Mouse (Mus musculus): ENCODE measurements around the gene Tspan18. TPM values are rescaled to one million over a fixed set of nuclear protein-coding genes. Genes with fewer than 3 reads are reported as not detected.

The Tspan18 gene
- polyA plus RNA-seq, 1 experiment from 2014 or later = 71.9 TPM

GRCm38 (mm10) chr2:93218353-93218990 lies 115.8 kb downstream of the Tspan18 start:
- no peak overlapping the region for H3K4me2 ChIP-seq (ENCODE audit: low read depth)
- no peak overlapping the region for H3K9ac ChIP-seq (ENCODE audit: low read length)
- no peaks in the 10 kb centered on the region for H3K9me3 ChIP-seq (ENCODE audit: control insufficient read depth, low read length)
- H3K27me3 ChIP-seq (ENCODE audit: control insufficient read depth, insufficient read depth, low read length) = no peaks in the 10 kb centered on the region
- no peak overlapping the region for H3K4me3 ChIP-seq (ENCODE audit: low read depth, low read length)
- 88% methylated on average over 7 of the region's 7 CpGs for WGBS
- no peak overlapping the region for H3K27ac ChIP-seq (ENCODE audit: low read depth, low read length)
- H3K36me3 ChIP-seq (ENCODE audit: control insufficient read depth, insufficient read depth, low read length) = peaks cover 2% of the 10 kb centered on the region; the same call in 1 of the 2 replicates
- peaks cover 9% of the 10 kb centered on the region for H3K4me1 ChIP-seq (ENCODE audit: control insufficient read depth, insufficient read depth, low read length)
- DNase-seq (ENCODE audit: low spot score) (no peak), ATAC-seq (ENCODE audit: insufficient read depth, low FRiP score, low TSS enrichment) (no peak)

DNA sequence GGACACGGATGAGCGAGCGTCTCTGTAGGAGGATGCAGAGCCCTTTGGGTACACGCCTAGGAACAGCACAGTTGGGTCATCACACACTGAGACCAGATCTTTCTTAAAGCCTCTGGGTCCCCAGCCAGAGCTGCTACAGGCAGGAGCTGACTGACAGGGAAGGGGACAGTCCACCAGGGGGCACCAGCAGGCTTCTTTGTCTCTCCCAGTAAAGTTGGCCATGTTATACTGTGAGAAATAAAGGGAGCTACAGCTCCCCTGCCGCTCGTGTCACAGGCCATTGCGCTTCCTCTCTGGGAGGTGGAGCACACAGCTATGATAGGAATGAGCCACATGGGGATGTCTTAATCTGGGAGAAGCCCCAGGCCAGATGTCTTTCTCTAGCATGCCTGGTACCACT lies 117.3 kb downstream of the Tspan18 start:
- Histone ChIP-seq H3K4me2 (ENCODE audit: low read depth) (no peak overlapping the region), H3K9ac (ENCODE audit: low read length) (no peak overlapping the region), H3K9me3 (ENCODE audit: control insufficient read depth, low read length) (no peaks in the 10 kb centered on the region), H3K4me3 (ENCODE audit: low read depth, low read length) (no peak overlapping the region), H3K27me3 (ENCODE audit: control insufficient read depth, insufficient read depth, low read length) (no peaks in the 10 kb centered on the region), H3K36me3 (ENCODE audit: control insufficient read depth, insufficient read depth, low read length) (peaks cover 2% of the 10 kb centered on the region; the same call in 1 of the 2 replicates), H3K27ac (ENCODE audit: low read depth, low read length) (0 out of 2 replicates have a peak overlapping the region, but pooled peaks have one; percentile 21), H3K4me1 (ENCODE audit: control insufficient read depth, insufficient read depth, low read length) (peaks cover 9% of the 10 kb centered on the region)
- WGBS = 16% methylated on average over 7 of the region's 7 CpGs
- ATAC-seq (ENCODE audit: insufficient read depth, low FRiP score, low TSS enrichment) (peak; percentile 82), DNase-seq (ENCODE audit: low spot score) (peak; percentile 89)

DNA sequence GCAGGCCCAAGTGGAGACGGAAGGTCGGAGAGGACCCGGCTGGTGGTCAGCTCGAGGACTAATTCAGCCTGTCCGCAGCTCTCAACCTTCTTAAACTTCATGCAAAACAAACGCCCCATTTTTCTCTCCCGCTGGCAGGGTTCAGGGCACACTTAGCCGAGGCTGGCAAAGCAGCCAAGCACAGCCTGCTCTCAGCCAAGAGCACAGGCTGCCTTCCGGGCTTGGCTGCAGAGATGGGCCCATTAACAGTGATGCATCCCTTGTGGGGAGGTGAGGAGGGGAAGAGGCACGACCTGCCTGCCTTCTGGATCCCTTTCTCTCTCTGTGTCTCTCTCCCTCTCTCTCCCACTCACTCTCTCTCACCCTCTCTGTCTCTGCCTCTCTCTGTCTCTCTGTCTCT lies 118.5 kb downstream of the Tspan18 start:
- peaks cover 9% of the 10 kb centered on the region for H3K4me1 ChIP-seq (ENCODE audit: control insufficient read depth, insufficient read depth, low read length)
- no peak overlapping the region for H3K4me3 ChIP-seq (ENCODE audit: low read depth, low read length)
- peaks cover 5% of the 10 kb centered on the region; the same call in 1 of the 2 replicates for H3K36me3 ChIP-seq (ENCODE audit: control insufficient read depth, insufficient read depth, low read length)
- WGBS = 81% methylated on average over 10 of the region's 10 CpGs
- ATAC-seq (ENCODE audit: insufficient read depth, low FRiP score, low TSS enrichment) (no peak), DNase-seq (ENCODE audit: low spot score) (no peak)
- H3K27ac ChIP-seq (ENCODE audit: low read depth, low read length) = no peak overlapping the region
- no peaks in the 10 kb centered on the region for H3K27me3 ChIP-seq (ENCODE audit: control insufficient read depth, insufficient read depth, low read length)
- no peak overlapping the region for H3K9ac ChIP-seq (ENCODE audit: low read length)
- no peaks in the 10 kb centered on the region for H3K9me3 ChIP-seq (ENCODE audit: control insufficient read depth, low read length)
- H3K4me2 ChIP-seq (ENCODE audit: low read depth) = no peak overlapping the region

DNA sequence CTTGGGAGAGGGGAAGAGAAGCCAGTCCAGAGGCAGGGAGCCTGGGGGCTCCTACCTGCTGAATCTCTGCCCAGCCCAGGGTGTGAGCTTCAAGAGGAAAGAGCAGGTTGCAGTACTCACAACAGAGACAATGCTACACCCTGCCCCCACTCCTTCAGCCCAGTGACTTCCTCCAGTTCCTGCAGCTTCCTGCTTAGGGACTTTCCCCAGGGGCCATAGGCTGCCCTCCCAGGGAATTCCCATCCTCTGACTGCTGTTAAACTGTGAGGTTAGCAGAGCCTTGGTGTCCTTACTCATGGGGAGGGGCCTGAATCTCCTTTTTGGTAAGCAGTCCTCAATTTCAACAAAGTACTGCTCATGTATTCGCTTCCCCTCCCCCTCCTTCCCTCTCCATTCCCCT lies 120.1 kb downstream of the Tspan18 start:
- Histone ChIP-seq H3K4me3 (ENCODE audit: low read depth, low read length) (no peak overlapping the region), H3K36me3 (ENCODE audit: control insufficient read depth, insufficient read depth, low read length) (peaks cover 2% of the 10 kb centered on the region; the same call in 1 of the 2 replicates), H3K9ac (ENCODE audit: low read length) (no peak overlapping the region; the same call in 1 of the 2 replicates), H3K27me3 (ENCODE audit: control insufficient read depth, insufficient read depth, low read length) (no peaks in the 10 kb centered on the region), H3K9me3 (ENCODE audit: control insufficient read depth, low read length) (no peaks in the 10 kb centered on the region), H3K27ac (ENCODE audit: low read depth, low read length) (no peak overlapping the region), H3K4me2 (ENCODE audit: low read depth) (no peak overlapping the region), H3K4me1 (ENCODE audit: control insufficient read depth, insufficient read depth, low read length) (peaks cover 9% of the 10 kb centered on the region)
- WGBS = 86% methylated on average over 1 of the region's 1 CpGs
- ATAC-seq (ENCODE audit: insufficient read depth, low FRiP score, low TSS enrichment) (no peak), DNase-seq (ENCODE audit: low spot score) (no peak)

- no peak overlapping the region for H3K4me2 ChIP-seq (ENCODE audit: low read depth)
- H3K27me3 ChIP-seq (ENCODE audit: control insufficient read depth, insufficient read depth, low read length) = no peaks in the 10 kb centered on the region
- no peak overlapping the region for H3K4me3 ChIP-seq (ENCODE audit: low read depth, low read length)
- H3K27ac ChIP-seq (ENCODE audit: low read depth, low read length) = no peak overlapping the region
- ATAC-seq (ENCODE audit: insufficient read depth, low FRiP score, low TSS enrichment) (no peak), DNase-seq (ENCODE audit: low spot score) (no peak)
- no peaks in the 10 kb centered on the region for H3K9me3 ChIP-seq (ENCODE audit: control insufficient read depth, low read length)
- H3K9ac ChIP-seq (ENCODE audit: low read length) = no peak overlapping the region
- WGBS = 100% methylated on average over 2 of the region's 2 CpGs
- H3K36me3 ChIP-seq (ENCODE audit: control insufficient read depth, insufficient read depth, low read length) = peaks cover 2% of the 10 kb centered on the region; the same call in 1 of the 2 replicates
- H3K4me1 ChIP-seq (ENCODE audit: control insufficient read depth, insufficient read depth, low read length) = peaks cover 7% of the 10 kb centered on the region
Observed at GRCm38 (mm10) chr2:93212865-93213264, 121.4 kb downstream of the Tspan18 start.

DNA sequence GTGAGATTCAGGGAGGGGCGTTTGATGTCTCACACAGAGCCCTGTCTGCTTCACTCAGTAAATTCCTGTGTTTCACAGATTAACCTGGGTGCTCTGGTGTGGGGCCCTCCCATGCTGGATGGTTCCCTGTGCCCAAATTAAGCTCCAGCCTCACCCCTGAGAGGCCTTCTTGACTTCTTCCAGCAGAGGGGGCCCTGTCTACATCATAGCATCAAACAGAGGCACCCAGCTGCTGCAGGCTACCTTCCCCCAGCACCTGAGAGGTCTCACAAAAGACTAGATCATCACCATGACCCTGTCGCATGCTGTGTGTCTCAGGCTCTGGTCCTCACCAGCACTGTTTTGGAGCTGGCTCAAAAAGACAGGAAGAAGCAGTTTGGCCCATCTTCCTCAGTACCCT lies 121.9 kb downstream of the Tspan18 start:
- no peak overlapping the region for H3K4me3 ChIP-seq (ENCODE audit: low read depth, low read length)
- 63% methylated on average over 2 of the region's 2 CpGs for WGBS
- no peak overlapping the region for H3K9ac ChIP-seq (ENCODE audit: low read length)
- no peak for DNase-seq (ENCODE audit: low spot score)
- H3K36me3 ChIP-seq (ENCODE audit: control insufficient read depth, insufficient read depth, low read length) = peaks cover 2% of the 10 kb centered on the region; the same call in 1 of the 2 replicates
- no peaks in the 10 kb centered on the region for H3K27me3 ChIP-seq (ENCODE audit: control insufficient read depth, insufficient read depth, low read length)
- no peak for ATAC-seq (ENCODE audit: insufficient read depth, low FRiP score, low TSS enrichment)
- no peak overlapping the region for H3K27ac ChIP-seq (ENCODE audit: low read depth, low read length)
- H3K4me1 ChIP-seq (ENCODE audit: control insufficient read depth, insufficient read depth, low read length) = peaks cover 3% of the 10 kb centered on the region
- H3K4me2 ChIP-seq (ENCODE audit: low read depth) = no peak overlapping the region
- H3K9me3 ChIP-seq (ENCODE audit: control insufficient read depth, low read length) = no peaks in the 10 kb centered on the region

DNA sequence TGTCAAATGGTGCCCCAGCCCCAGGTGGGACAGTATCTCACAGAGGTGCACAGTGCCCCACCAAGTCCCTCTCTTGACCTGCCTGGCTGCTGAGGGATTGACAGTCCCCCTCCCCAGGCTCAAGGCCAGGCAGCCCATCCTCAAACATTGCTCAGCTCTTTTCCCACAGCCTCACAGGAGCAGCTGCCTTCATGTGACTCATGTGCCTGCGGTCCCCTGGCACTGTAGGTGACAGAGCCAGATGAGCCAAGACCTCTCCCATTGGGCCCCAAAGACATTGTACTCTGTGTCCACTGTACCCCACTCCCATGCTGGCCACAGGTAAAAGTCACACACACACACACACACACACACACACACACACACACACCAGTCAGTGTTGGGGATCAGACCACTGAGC lies 128.2 kb downstream of the Tspan18 start:
- peaks cover 3% of the 10 kb centered on the region; the same call in 1 of the 2 replicates for H3K4me1 ChIP-seq (ENCODE audit: control insufficient read depth, insufficient read depth, low read length)
- DNase-seq (ENCODE audit: low spot score) = peak; percentile 8
- no peak overlapping the region for H3K4me3 ChIP-seq (ENCODE audit: low read depth, low read length)
- H3K9ac ChIP-seq (ENCODE audit: low read length) = no peak overlapping the region
- no peaks in the 10 kb centered on the region; the same call in none of the 2 replicates for H3K36me3 ChIP-seq (ENCODE audit: control insufficient read depth, insufficient read depth, low read length)
- H3K27ac ChIP-seq (ENCODE audit: low read depth, low read length) = no peak overlapping the region
- ATAC-seq (ENCODE audit: insufficient read depth, low FRiP score, low TSS enrichment) = no peak
- 94% methylated on average over 1 of the region's 1 CpGs for WGBS
- H3K27me3 ChIP-seq (ENCODE audit: control insufficient read depth, insufficient read depth, low read length) = no peaks in the 10 kb centered on the region
- no peaks in the 10 kb centered on the region for H3K9me3 ChIP-seq (ENCODE audit: control insufficient read depth, low read length)
- H3K4me2 ChIP-seq (ENCODE audit: low read depth) = no peak overlapping the region

GRCm38 (mm10) chr2:93204571-93204970 lies 129.7 kb downstream of the Tspan18 start:
- peaks cover 2% of the 10 kb centered on the region for H3K36me3 ChIP-seq (ENCODE audit: control insufficient read depth, insufficient read depth, low read length)
- ATAC-seq (ENCODE audit: insufficient read depth, low FRiP score, low TSS enrichment) (no peak), DNase-seq (ENCODE audit: low spot score) (peak; percentile 9)
- H3K4me3 ChIP-seq (ENCODE audit: low read depth, low read length) = no peak overlapping the region
- no peaks in the 10 kb centered on the region for H3K9me3 ChIP-seq (ENCODE audit: control insufficient read depth, low read length)
- peaks cover 3% of the 10 kb centered on the region; the same call in 1 of the 2 replicates for H3K4me1 ChIP-seq (ENCODE audit: control insufficient read depth, insufficient read depth, low read length)
- no peak overlapping the region for H3K9ac ChIP-seq (ENCODE audit: low read length)
- WGBS = 83% methylated on average over 6 of the region's 6 CpGs
- no peak overlapping the region for H3K27ac ChIP-seq (ENCODE audit: low read depth, low read length)
- no peak overlapping the region for H3K4me2 ChIP-seq (ENCODE audit: low read depth)
- no peaks in the 10 kb centered on the region for H3K27me3 ChIP-seq (ENCODE audit: control insufficient read depth, insufficient read depth, low read length)

GRCm38 (mm10) chr2:93203682-93204081 lies 130.6 kb downstream of the Tspan18 start:
- WGBS = 9% methylated on average over 10 of the region's 10 CpGs
- no peak overlapping the region for H3K4me2 ChIP-seq (ENCODE audit: low read depth)
- H3K27me3 ChIP-seq (ENCODE audit: control insufficient read depth, insufficient read depth, low read length) = no peaks in the 10 kb centered on the region
- ATAC-seq (ENCODE audit: insufficient read depth, low FRiP score, low TSS enrichment) (peak; percentile 14; the same call in 1 of the 2 replicates), DNase-seq (ENCODE audit: low spot score) (peak; percentile 80)
- H3K4me1 ChIP-seq (ENCODE audit: control insufficient read depth, insufficient read depth, low read length) = peaks cover 3% of the 10 kb centered on the region; the same call in 1 of the 2 replicates
- no peak overlapping the region for H3K9ac ChIP-seq (ENCODE audit: low read length)
- H3K4me3 ChIP-seq (ENCODE audit: low read depth, low read length) = no peak overlapping the region
- peaks cover 2% of the 10 kb centered on the region for H3K36me3 ChIP-seq (ENCODE audit: control insufficient read depth, insufficient read depth, low read length)
- no peaks in the 10 kb centered on the region for H3K9me3 ChIP-seq (ENCODE audit: control insufficient read depth, low read length)
- no peak overlapping the region for H3K27ac ChIP-seq (ENCODE audit: low read depth, low read length)

Measured in neural tube, embryonic 11.5 days (tissue).